Mouse (Mus musculus) layer of hippocampus, adult 9-10 months (tissue): ENCODE measurements around the gene Tulp2.
"Not testable (repeated sequence)": the region's sequence is repeated elsewhere in the genome, so short reads cannot be mapped to it uniquely, and the experiment has no call there.

Source experiments
- DNase-seq: peaks from one replicate; pipeline ENCODE4 v3.0.0; 2022; ENCODE audit warnings: low spot score

The Tulp2 gene

DNA sequence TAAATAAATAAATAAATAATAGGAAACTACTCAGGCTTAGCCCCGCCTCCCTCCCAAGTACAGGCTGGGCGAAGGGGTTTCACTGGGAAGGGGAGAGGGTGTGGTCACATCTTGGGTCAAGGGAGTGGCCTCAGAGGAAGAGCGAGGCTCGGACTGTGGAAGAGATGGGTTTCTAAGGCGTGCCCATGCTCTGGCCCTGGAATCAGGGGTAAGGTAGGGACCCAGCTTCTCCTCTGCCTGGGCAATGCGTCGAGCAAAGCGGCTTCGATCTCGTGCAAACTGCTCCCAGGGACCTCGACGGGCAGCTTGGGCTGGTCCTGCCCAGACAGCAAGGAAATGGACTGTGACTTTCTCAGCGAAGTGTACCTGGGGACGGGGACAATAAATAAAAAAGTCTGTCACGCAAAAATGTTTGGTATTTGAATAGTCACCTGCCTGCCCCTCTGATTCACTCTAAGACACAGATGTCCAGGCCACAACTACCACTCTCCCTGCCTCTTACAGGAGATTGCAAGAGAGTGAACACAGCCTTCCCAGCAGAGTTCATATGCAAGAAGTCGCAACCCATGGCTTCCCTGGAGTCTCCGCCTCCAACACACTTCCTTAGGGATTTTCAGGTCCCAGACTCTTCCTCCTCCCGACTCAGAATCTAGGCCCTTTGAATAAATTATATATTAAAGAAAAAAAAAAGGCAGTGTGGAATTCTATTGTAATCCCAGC is 41.4 kb downstream of the Tulp2 start:
- no peak for DNase-seq

DNA sequence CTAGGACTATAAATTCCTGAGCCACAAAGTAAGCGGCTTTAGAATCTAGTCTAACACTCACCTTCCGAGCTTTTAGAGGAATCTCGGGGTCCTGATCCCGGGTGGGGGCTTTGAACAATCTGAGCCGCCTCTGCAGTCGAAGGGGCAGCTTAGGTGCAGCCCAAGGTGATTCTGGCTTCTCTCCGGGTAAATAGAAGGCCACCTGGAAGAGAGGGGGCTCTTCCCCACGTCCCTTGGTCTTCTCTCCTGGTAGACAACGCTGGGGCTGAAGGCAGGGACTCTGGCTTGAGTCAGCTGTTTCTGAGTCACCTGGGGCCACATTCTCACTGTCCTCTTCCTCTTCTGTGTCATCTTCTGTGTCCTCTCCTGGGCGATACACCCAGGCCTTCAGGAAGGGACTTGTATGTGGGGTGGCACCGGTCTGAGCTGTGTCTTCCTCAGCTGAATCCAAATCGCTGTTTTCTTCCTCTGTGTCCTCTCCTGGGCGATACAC is 42.0 kb downstream of the Tulp2 start:
- DNase-seq = no peak

- no peak for DNase-seq
Observed at GRCm38 (mm10) chr7:45524841-45525621, 43.4 kb downstream of the Tulp2 start.

- peak; percentile 87 for DNase-seq
Observed at GRCm38 (mm10) chr7:45525809-45526473, 44.3 kb downstream of the Tulp2 start, which contains the start of the genes Ppp1r15a and Plekha4. Gene Ppp1r15a, minus strand, starts transcription at chr7:45526268. Gene Plekha4, plus strand, starts transcription at chr7:45526330.

GRCm38 (mm10) chr7:45526474-45527120 is 44.9 kb downstream of the Tulp2 start:
- no peak for DNase-seq

DNA sequence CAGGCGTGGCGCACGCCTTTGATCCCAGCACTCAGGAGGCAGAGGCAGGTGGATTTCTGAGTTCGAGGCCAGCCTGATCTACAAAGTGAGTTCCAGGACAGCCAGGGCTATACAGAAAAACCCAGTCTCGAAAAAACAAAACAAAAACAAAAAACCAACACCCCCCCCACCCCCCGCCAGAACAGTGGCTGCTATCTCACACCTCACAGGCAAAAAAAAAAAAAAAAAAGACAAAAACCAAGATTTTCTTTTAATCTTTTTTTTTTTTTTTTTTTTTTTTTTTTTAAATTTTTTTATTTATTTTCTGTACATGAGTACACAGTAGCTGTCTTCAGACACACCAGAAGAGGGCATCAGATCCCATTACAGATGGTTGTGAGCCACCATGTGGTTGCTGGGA is 45.5 kb downstream of the Tulp2 start:
- DNase-seq = not testable (repeated sequence)

DNA sequence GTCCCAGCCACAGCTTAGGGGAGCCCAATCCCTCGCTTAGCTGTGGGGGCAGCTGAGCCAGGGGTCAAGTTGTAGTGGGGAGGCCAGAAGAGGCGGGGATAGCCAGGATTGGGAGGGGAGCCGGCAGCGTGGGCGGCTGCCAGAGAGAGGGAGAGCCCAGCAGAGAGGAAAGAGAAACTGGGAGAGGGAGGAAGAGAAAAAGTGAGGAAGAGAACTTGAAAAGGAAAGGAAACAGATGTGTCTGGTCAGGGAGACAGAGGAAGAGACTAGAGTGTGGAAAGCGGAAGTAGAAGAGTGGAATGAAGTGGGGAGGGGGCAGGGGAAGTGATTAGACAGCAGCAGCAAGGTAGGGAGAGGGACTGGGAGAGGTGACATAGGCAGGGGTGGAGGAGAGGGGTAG is 47.8 kb downstream of the Tulp2 start:
- DNase-seq = no peak

DNA sequence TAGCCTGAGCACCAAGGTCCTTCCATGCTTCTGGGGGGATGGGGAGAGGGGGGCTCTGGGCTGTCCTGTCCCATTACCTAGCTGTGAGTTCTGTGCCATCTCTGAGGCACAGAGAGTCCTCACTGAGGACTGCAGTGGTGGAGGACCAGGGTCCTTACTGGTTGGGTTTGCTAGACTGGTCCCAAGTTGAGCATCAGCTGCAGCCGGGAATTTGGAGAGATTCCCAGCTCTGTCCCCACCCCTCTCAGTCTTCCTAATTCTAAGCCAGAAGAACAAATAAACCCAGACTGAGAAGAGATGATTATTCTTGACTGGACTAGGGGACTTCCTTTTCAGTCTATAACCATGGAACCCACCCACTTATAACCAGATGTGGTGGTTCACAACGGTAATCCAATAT is 49.0 kb downstream of the Tulp2 start:
- DNase-seq = no peak

DNA sequence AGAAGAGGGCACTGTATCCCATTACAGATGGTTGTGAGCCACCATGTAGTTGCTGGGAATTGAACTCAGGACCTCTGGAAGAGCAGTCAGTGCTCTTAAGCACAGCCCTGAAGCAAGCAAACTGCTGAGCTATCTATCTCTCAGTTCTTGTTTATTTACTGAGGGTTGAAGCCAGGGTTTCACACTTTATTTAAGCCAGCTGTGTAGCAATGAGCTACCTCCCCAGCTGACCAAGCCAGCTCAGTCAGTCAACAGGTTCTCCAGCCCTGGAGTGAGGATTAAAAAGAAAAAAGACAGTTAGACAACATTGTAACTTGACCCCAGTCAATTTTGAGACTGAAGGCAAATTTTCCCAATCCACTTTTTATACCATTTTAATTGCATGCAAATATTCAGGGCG is 54.0 kb downstream of the Tulp2 start:
- no peak for DNase-seq

DNA sequence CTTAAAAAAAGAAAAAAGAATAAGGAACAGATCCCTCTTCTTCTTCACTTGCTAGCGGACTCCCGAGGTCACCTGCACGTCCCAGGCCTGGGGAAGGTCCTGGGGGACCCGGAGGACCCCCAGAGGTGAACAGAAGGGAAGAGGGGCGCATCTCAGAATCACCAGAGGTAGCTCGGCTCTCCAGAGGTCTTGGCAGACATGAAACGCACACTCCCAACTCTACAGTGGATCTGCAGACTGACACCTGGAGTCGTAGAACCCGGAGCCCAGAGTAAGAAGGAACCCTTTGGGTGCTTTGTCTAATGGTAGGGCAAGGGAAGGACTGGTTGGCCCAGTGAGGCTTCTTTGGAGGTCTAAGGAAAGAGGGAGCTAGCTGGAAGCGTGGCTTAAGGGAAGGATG is 55.9 kb downstream of the Tulp2 start:
- DNase-seq = no peak

DNA sequence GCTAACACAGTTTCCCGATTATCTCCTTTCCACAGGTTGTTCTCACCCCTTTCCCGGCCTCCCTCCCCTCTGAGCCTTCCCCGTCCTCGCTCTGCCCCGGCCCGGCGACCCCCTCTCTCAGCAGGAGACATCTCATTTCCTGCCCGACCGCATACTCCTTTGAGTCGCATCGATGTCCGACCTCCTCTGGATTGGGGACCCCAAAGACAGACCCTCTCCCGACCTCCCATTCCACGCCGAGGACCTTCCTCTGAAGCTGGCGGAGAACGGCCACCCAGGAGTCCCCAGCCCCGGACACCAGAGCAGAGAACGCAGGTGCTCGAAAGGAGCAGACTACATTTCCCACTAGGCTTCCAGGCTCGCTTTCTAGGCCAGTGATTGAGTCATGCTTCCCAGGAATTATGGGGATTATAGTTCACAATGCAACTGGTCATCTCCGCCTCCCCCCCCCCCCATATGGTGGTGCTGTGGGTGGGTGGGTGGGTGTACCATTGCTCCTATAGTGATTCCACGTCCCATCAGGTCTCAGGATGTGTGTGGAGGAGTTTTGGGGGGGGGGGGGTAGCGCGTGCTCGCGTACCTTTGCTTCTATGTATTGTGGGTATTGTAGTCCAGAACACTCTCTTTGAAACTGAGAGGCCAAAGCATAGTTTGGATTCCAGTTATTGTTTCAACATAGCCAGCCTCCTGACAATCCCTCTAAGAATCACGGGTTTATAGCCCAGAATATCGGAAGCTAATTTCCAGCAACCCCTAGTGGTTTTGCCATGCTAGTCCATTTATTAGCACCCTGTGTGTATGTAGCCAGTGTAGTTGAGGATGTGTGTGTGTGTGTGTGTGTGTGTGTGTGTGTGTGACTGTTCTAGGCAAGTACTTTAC is 56.7 kb downstream of the Tulp2 start:
- DNase-seq = no peak

DNA sequence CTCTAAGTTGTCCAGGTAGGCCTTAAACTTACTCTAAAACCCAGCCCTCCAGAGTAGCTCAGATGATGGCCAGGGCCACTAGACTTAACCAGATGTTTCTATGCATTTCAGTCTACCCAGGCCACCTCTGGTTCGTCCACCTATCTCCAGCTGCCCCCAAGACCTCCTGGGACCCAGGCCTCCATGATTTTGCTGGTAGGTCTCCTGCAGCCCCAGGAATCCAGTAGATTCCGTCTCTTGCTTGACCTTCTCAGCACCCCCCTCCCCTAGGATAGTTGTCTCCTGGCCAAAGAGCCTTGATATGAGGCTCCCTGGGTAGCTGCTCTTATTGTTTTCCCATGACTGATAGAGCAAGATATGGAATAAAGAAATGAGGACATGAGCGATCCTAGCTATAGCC is 57.4 kb downstream of the Tulp2 start:
- no peak for DNase-seq

GRCm38 (mm10) chr7:45540213-45540612 is 58.5 kb downstream of the Tulp2 start:
- no peak for DNase-seq

DNA sequence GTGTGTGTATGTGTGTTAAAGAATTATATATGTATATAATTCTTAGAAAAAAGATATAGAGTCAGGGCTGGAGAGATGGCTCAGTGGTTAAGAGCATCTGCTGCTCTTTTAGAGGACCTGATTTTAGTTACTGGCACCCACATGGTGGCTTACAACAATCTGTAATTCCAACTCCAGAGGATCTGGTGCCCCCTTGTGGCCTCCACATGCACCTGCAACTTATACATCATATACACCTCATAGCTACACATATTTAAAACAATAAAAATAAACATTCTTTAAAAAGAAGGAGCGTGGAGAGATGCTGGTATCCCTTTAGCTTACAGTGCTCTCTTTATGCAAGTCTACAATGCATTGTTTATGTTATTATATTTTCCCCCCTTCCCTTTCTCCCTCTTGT is 62.8 kb downstream of the Tulp2 start:
- DNase-seq = no peak

DNA sequence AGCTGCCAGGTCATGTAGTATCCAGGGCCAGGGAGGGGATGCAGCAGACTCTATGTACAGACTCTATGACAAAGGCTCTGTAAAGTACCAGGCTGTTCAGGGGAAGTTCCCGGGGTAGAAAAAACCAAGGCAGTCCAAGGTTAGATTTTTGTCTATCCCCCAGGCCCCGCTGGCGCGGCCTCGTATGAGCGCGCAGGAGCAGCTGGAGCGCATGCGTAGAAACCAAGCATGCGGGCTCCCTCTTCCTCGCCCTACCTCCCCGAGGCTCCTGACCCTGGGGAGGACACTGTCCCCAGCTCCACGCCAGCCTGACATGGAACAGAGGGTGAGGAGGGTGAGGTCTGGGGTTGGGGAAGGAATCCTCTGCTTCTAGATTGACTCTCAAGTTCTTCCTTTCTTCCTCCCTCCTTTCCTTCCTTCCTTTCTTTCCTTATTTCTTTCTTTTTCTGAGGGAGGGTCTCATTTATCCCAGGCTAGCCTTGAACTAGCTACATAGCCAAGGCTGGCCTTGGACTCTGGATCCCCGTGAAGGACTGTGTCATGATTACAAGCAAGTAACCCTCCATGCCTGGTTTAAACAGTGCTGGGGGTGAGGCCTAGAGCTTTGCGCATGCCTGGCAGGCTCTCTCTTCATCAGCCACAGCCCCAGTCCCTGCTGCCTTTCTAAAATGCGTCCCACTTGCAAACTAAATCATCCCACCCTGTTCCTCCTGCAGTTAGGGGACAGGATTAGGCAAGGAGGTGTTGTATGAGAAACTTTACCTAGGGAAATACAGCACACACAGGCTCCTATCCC is 68.2 kb downstream of the Tulp2 start:
- DNase-seq = no peak

GRCm38 (mm10) chr7:45550821-45551511 is 69.3 kb downstream of the Tulp2 start:
- DNase-seq = no peak

- DNase-seq = no peak
Observed at GRCm38 (mm10) chr7:45551512-45551883, 69.8 kb downstream of the Tulp2 start.

GRCm38 (mm10) chr7:45553519-45553918 is 71.8 kb downstream of the Tulp2 start:
- DNase-seq = no peak

DNA sequence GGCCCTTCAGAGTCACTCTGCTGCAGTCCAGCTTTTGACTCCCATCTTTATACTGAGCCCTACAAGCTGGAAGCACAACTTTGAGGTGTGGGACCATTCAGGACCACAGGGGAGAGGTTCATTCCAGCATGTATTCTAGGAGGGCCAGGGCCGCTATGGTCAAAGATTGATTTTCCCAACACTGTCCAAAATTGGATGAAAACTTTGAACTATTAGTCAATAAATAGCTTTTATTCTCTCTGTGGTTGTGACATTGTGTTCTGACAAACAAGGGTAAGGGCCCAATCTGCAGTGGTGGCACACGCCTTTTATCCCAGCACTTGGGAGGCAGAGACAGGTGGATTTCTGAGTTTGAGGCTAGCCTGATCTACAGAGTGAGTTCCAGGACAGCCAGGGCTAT is 72.3 kb downstream of the Tulp2 start:
- no peak for DNase-seq

DNA sequence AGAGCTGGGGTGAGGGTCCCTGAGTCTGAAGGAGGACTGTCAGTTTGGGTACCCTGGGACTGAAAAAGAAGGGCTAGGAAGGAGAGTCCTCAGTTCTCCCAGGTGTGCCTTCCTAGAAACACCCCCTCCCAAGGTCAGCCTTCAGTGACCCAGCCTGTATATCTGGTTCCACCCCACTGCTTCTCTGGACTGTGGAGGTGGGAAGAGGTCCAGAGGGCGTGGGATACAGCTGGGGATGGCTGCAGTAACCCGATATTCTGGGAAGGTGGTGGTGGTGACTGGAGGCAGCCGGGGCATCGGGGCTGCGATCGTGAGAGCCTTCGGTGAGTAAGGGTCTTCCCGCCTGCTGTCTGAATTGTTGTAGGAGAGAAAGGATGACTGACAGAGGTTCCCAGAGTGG is 73.1 kb downstream of the Tulp2 start, which contains the start of gene Hsd17b14:
TSS of gene Hsd17b14 (plus strand) at position 150 of the 400 bp plus-strand sequence.
- no peak for DNase-seq
